Mouse (Mus musculus) C2C12 (cell line): ENCODE data around the gene Ssrp1.

Experiments
- CEBPB ChIP-seq: IDR thresholded peaks from one replicate; pipeline ENCODE4 v1.6.1; 2011; ENCODE audit warnings: low read depth, mild to moderate bottlenecking, control low read depth, moderate library complexity
- CTCF ChIP-seq: IDR thresholded peaks from one replicate; pipeline ENCODE4 v1.5.1; 2011; ENCODE audit not compliant: control insufficient read depth, insufficient read depth, insufficient read length
- MAX ChIP-seq: IDR thresholded peaks from one replicate; pipeline ENCODE4 v1.6.1; 2011; ENCODE audit warnings: mild to moderate bottlenecking, control low read depth
- MYOD1 ChIP-seq: IDR thresholded peaks from one replicate; pipeline ENCODE4 v1.6.1; 2011; ENCODE audit warnings: low read depth; ENCODE audit not compliant: control insufficient read depth, insufficient read length
- MYOG ChIP-seq: IDR thresholded peaks from one replicate; pipeline ENCODE4 v1.6.1; 2011; ENCODE audit not compliant: control insufficient read depth, insufficient read length; ENCODE audit errors: extremely low read depth
- USF1 ChIP-seq: IDR thresholded peaks from one replicate; pipeline ENCODE4 v1.6.1; 2011; ENCODE audit warnings: low read depth, mild to moderate bottlenecking, control low read depth, moderate library complexity

DNA sequence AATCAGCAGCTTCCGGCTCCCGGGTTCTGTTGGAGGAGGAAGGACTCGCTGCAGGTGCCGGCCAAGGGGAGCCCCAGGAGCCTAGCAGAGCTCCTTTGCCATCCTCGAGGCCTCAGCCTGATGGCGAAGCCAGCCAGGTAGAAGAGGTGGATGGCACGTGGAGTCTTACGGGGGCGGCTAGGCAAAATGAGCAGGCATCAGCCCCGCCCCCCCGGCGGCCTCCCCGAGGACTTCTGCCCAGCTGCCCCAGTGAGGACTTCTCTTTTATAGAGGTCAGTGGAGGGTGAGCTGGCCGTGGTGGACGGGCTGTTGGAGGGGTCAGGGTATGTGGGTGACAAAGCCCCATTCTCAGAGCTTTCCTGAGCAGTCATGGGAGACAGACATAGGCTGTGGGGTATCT lies 33.1 kb downstream of the Ssrp1 start:
- TF ChIP-seq CEBPB (no peak), CTCF (no peak), MYOG (no peak), USF1 (no peak), MAX (no peak), MYOD1 (no peak)
